Mouse (Mus musculus) left cerebral cortex, postnatal 36 days (tissue): ENCODE results near the gene Bmper. TPM values are rescaled to one million over a fixed set of nuclear protein-coding genes. Genes with fewer than 3 reads are reported as not detected.

Experiments used
- DNase-seq, 2 experiments: peaks; one replicate each; pipeline ENCODE4 v3.0.0; 2021 to 2022; ENCODE audit warnings: low spot score in 2 of 2, mixed read lengths in 1 of 2
- intact Hi-C: fragments of 180-260 bp; cut with DNase I; formaldehyde crosslinking; loops from one replicate; pipeline ENCODE4 v1.15.1; 2025
- total RNA-seq, 2 experiments: library from RNA; stranded (reverse); gene quantifications; 2 replicates each; pipeline ENCODE4 v1.2.3; 2021

Bmper gene
- total RNA-seq, 2 experiments from 2014 or later = 6.4 to 9.8 TPM

GRCm38 (mm10) chr9:23284940-23285460 is 62.1 kb downstream of the Bmper start:
- no peak for DNase-seq
- intact Hi-C loops = no loop called here

GRCm38 (mm10) chr9:23293574-23293973 is 70.7 kb downstream of the Bmper start:
- intact Hi-C loops = no loop called here
- no peak for DNase-seq

DNA sequence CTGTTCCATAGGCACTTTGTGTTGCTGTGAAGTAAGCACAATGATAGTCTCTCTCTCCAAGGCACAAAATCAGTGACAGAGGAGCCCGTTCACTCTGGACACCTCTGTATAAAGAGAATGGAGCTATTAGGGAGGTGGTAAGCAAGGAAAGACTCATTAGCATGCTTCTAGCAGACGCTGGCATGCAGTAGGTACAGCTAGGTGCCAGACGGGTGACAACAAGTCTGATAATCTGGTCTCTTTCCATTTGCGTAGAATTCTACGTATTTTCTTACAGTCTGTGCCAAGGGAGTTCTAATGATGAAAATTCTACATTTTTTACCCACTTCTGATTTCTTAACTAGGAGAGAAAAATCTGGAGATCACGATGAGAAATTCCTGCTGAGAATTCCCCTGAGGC is 72.7 kb downstream of the Bmper start:
- no peak for DNase-seq
- intact Hi-C loops = no loop called here

DNA sequence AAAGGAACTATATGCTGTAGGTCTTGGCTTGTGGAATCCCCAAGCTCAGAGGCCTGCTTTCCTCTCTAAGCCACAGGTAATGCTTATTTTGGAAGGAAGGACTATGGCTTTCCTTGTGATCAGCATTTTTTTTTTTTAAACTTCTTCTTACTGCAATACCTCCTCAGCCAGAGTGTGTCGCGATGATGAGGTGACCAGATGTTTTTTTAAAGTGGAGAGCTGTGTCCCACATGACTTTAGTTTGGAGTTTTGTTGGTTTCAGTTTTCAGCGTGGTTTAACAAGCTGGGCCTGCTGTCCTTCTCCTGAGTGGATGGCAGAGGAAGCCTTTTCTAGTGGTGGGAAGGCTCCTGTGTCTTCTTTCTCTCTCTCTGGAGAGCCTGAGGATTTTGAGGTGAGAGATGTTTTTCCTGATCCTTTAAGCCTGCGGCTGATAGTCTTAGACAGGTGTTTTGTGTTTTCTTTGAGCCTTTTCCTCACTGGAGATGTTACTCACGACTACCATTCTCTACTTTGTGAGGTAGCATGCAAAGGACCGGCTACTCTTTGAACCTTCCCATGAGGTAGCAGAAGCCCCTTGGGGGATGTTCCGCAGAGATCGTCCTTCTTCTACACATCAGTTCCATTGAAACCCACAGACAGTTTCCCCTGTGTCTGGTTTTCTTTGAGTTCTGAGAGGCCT is 74.8 kb downstream of the Bmper start:
- no peak for DNase-seq
- intact Hi-C loops = no loop called here

- no peak for DNase-seq
- intact Hi-C loops = no loop called here
Observed at GRCm38 (mm10) chr9:23300376-23300775, 77.5 kb downstream of the Bmper start.

GRCm38 (mm10) chr9:23305681-23306080 is 82.8 kb downstream of the Bmper start:
- no peak for DNase-seq
- intact Hi-C loops = loop anchor here (5.0 kb wide), 1 partner anchor 1647 kb away; no protein-coding TSS in a partner anchor

DNA sequence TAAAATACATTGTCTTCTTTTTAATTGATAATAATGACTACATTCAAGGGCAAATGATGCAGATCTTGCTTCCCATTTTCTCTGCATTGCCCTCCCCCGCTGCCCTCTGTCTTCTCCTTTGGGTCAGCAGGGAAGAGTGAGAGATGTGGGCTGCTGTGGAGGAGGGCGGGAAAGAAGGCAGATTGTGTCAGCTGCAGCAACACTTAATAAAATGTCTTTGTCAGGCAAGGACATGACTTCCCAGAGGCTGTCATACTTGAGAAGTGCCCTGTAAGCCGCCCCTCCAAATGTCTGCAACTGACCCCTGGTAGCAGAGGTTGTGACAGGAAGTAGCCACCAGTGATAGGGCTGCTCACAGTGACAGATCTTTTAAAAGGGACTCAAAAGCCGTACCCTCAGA is 83.3 kb downstream of the Bmper start:
- intact Hi-C loops = loop anchor here (5.0 kb wide), 1 partner anchor 1646 kb away; no protein-coding TSS in a partner anchor
- no peak for DNase-seq

GRCm38 (mm10) chr9:23307835-23308234 is 85.0 kb downstream of the Bmper start:
- intact Hi-C loops = loop anchor here (5.0 kb wide), 1 partner anchor 1644 kb away; no protein-coding TSS in a partner anchor
- DNase-seq = no peak

- intact Hi-C loops = no loop called here
- DNase-seq = no peak
Observed at GRCm38 (mm10) chr9:23310953-23311352, 88.1 kb downstream of the Bmper start.

GRCm38 (mm10) chr9:23311956-23312355 is 89.1 kb downstream of the Bmper start:
- no peak for DNase-seq
- intact Hi-C loops = no loop called here

GRCm38 (mm10) chr9:23312877-23313276 is 90.0 kb downstream of the Bmper start:
- DNase-seq = no peak
- intact Hi-C loops = no loop called here

DNA sequence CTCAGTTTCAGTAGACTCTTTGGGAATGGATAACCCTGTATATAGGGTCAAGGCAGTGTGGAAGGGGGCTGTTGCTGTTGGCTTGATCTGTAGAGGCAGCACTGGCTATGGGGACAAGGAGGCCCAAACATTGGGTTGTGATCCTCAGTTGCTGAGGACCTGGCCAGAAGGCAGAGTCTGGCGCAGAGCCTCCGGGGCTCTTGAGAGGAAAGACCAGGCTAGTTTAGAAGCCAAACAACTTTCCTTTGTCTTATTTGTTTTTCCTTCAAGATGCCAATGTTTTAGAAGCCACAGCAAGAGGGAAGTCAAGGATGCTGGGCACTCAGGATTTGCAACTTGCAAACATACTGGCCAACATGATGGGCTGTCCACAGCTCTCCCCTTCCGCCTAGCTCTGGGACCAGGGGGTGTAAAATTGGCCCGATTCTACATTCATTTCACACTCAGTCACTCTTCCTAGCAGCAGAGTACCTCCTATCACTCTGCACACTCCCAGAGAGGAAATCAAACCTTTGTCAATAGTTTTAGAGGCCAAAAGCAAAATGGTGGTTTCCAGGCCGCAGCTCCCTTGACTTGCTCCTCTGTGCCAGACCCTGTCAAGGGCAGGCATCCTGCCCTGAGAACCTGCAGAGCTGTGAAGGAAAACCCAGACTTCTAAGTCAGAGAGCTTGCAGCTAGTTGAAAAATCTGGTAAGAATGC is 92.9 kb downstream of the Bmper start:
- no peak for DNase-seq
- intact Hi-C loops = no loop called here

DNA sequence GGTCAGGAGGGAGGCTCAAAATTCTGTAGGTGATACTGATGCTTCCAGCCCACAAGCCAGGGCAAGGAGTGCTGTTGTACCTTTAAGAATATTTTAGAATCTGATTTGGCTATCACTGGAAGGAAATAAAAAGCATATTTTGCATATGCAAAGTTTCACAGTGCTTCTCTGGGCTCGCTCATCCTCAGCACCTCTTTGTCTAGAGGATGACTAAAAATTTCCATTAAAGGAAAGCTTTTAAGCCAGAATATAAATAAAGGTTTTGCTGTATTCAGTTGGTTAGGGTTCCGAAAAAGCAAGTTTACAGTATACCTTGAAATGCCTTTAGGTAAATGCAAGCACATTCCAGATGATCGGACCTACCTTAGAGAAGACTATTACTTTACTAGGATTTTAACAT is 105.0 kb downstream of the Bmper start:
- intact Hi-C loops = no loop called here
- DNase-seq = no peak

DNA sequence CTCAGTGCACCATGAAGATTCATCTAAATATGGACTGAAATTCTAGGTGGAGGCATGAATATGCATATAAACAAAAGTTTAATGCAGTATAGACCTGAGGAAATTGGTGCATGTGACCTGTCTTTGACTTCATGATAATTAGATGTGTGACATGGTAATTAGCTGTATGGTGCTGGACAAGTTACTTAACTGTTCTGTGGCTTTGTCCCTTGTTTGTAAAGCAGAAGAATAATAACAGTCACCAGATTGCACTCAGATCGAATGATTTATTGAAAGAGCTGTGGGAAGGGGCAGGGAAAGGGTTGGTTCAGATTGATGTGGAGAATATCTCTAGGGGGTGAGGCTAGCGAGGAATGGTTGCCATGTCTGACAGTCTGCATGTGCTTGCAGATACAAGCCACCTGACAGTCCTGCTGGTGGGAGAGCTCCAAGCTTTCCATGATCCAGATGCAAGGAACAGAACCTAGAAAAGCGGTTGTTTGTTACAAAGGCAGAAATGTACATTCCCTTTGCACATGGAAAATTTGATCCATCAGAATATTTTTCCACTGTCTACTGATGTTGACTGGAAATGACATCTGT is 110.3 kb downstream of the Bmper start:
- intact Hi-C loops = no loop called here
- DNase-seq = no peak

- no peak for DNase-seq
- intact Hi-C loops = no loop called here
Observed at GRCm38 (mm10) chr9:23340551-23340950, 117.7 kb downstream of the Bmper start.

DNA sequence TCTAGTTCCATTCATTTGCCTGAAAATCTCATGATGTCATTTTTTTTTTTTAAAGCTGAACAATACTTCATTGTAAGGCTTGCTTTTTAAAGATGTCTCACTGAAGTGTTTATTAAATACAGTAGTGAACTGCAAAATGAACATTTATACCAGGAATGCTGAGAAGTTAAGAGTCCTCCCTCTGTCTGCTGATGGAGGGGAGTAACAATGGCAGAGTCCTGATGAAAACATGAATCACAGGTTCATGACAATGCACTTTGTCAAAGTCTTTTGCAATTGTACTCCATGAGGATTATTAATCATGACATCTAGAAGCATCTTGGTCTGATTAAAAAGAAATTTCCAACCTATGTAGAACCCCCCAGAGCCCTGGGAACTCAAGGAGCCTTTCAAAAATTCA is 118.4 kb downstream of the Bmper start:
- no peak for DNase-seq
- intact Hi-C loops = no loop called here

- intact Hi-C loops = no loop called here
Observed at GRCm38 (mm10) chr9:23344353-23344752, 121.5 kb downstream of the Bmper start.

GRCm38 (mm10) chr9:23345093-23345844 is 122.4 kb downstream of the Bmper start:
- no peak for DNase-seq
- intact Hi-C loops = no loop called here

More at GRCm38 (mm10) chr9:23344353-23344752, 121.5 kb downstream of the Bmper start:
- DNase-seq = no peak

DNA sequence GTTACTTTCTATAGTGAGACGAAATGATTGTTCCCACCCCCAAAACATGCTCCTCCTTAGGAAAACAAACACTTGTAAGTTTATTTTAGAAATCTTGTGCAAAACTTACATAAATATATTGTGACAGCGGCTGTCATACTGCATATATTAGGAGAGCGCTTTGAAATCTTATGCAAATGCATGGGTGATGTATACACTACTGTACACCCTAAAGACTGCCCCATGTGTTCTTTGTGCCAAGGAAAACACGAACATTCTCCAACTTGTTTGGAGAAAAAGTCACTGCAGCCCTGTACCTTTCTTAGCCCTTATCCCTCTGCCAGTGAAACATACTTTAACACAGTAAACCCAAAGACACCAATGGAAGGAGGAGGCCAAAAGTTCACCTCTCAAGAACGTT is 126.7 kb downstream of the Bmper start:
- DNase-seq = no peak
- intact Hi-C loops = no loop called here

- peak in 1 of 2 experiments; percentile 17 for DNase-seq
- intact Hi-C loops = no loop called here
Observed at GRCm38 (mm10) chr9:23351400-23351799, 128.5 kb downstream of the Bmper start.
